Mouse (Mus musculus) neutrophil, adult 59 days (primary cell): ENCODE measurements around the gene Cdk10. TPM values are rescaled to one million over a fixed set of nuclear protein-coding genes. Genes with fewer than 3 reads are reported as not detected.

Experiments used
- total RNA-seq, 2 experiments: library from RNA; stranded (reverse); gene quantifications; 1 replicate in 1 of 2; 2 replicates in 1 of 2; pipeline ENCODE4 v1.2.4; 2023

Gene Cdk10
- total RNA-seq: 10 to 100 TPM; 23.5 to 29.2 TPM

GRCm38 (mm10) chr8:123224278-123225266 is at the start of gene Cdk10:
TSS of gene Cdk10 (plus strand) at chr8:123224842.

GRCm38 (mm10) chr8:123185566-123186409 is 38.9 kb upstream of the Cdk10 start, which contains the start of gene Dpep1:
TSS of gene Dpep1 (plus strand) at chr8:123186242.

GRCm38 (mm10) chr8:123212321-123213117 is 12.1 kb upstream of the Cdk10 start, which contains the start of the genes Chmp1a and Spata33:
TSS of gene Chmp1a (minus strand) at chr8:123212763.
TSS of gene Spata33 (plus strand) at chr8:123212832.

GRCm38 (mm10) chr8:123235520-123236497 is 11.2 kb downstream of the Cdk10 start, which contains the start of gene Spata2l:
TSS of gene Spata2l (minus strand) at chr8:123236233.

GRCm38 (mm10) chr8:123254099-123254885 is 29.6 kb downstream of the Cdk10 start, which contains the start of the genes Zfp276 and Vps9d1:
TSS of gene Zfp276 (plus strand) at chr8:123254195.
TSS of gene Vps9d1 (minus strand) at chr8:123254348.

Other genes with a start within 250 kb of the Cdk10 start
- gene Ankrd11, start 182.6 kb upstream of the Cdk10 start, total RNA-seq: 100 to 1,000 TPM; 145 to 150 TPM
- gene Spg7, start 161.9 kb upstream of the Cdk10 start, total RNA-seq: 10 to 100 TPM; 22.7 to 34.0 TPM
- gene Rpl13, start 122.5 kb upstream of the Cdk10 start, total RNA-seq: 100 to 1,000 TPM; 407 to 457 TPM
- gene Cpne7, start 107.5 kb upstream of the Cdk10 start, total RNA-seq: not detected
- 1 to 10 TPM in 1 of 2 experiments, under 1 TPM in 1; 0.69 to 2.3 TPM for gene Sult5a1, start 66.5 kb upstream of the Cdk10 start, total RNA-seq
- under 1 TPM; 0.38 to 0.40 TPM for gene Dpep1, start 38.6 kb upstream of the Cdk10 start, total RNA-seq
- 10 to 100 TPM; 71.8 to 89.1 TPM for gene Chmp1a, start 12.1 kb upstream of the Cdk10 start, total RNA-seq
- under 1 TPM in 1 of 2 experiments, not detected in 1; 0.13 TPM for gene Spata33, start 12.0 kb upstream of the Cdk10 start, total RNA-seq
- gene Spata2l, start 11.4 kb downstream of the Cdk10 start, total RNA-seq: 1 to 10 TPM; 6.1 to 6.3 TPM
- gene Zfp276, start 29.4 kb downstream of the Cdk10 start, total RNA-seq: 10 to 100 TPM; 35.6 to 38.0 TPM
- gene Vps9d1, start 29.5 kb downstream of the Cdk10 start, total RNA-seq: 10 to 100 TPM; 40.5 to 46.2 TPM
- gene Fanca, start 93.7 kb downstream of the Cdk10 start, total RNA-seq: 10 to 100 TPM; 41.0 to 55.4 TPM
- under 1 TPM; 0.22 to 0.71 TPM for gene Spire2, start 107.9 kb downstream of the Cdk10 start, total RNA-seq
- gene Tcf25, start 148.9 kb downstream of the Cdk10 start, total RNA-seq: 100 to 1,000 TPM; 119 to 121 TPM
- not detected for gene Mc1r, start 182.3 kb downstream of the Cdk10 start, total RNA-seq
- gene Tubb3, start 186.6 kb downstream of the Cdk10 start, total RNA-seq: under 1 TPM in 1 of 2 experiments, not detected in 1; 0.33 TPM
- 10 to 100 TPM; 42.3 to 51.5 TPM for gene Def8, start 198.7 kb downstream of the Cdk10 start, total RNA-seq